Mouse (Mus musculus): ENCODE results near the gene Bcl11a.
A peak's percentile ranks its signal among the peaks of the same experiment; 100 is the strongest.

Gene Bcl11a

DNA sequence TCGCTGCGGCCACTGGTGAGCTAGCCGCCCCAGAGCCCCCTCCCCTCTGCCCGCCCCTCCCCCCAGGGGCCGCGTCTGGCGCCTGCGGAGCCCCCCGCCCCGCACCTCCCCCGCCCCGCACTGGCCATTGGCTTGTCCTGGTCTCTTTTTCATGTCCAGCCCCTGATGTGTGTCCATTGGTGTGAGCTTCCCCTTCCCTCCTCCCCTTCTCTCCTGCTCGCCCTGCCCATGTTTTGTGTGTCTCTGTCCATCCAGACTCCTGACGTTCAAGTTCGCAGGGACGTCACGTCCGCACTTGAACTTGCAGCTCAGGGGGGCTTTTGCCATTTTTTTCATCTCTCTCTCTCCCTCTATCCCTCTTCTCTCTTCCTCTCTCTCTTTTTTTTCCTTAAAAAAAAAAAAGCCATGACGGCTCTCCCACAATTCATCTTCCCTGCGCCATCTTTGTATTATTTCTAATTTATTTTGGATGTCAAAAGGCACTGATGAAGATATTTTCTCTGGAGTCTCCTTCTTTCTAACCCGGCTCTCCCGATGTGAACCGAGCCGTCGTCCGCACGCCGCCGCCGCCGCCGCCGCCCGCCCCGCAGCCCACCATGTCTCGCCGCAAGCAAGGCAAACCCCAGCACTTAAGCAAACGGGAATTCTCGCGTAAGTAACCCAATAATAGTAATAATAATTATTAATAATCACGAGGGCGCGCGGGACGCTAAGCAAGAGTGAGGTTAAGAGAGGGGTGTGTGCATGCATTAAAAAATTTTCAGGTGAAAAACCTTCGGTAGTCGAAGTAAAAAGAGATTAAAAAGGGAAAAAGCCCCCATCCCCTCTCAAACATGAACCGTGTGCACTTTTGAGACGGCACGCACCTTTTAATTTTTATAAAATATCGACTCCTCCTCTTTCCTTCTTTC, at the start of gene Bcl11a:
Gene Bcl11a (plus strand): TSS at position 262 of the 911 bp plus-strand sequence.
- peak; percentile 68 for DNase-seq (ENCODE audit: low read depth)

- DNase-seq (ENCODE audit: low read depth) = no peak
Observed at GRCm38 (mm10) chr11:24044025-24044424, 33.8 kb upstream of the Bcl11a start.

GRCm38 (mm10) chr11:24049226-24050031, 28.4 kb upstream of the Bcl11a start:
- peak; percentile 52 for DNase-seq (ENCODE audit: low read depth)

DNA sequence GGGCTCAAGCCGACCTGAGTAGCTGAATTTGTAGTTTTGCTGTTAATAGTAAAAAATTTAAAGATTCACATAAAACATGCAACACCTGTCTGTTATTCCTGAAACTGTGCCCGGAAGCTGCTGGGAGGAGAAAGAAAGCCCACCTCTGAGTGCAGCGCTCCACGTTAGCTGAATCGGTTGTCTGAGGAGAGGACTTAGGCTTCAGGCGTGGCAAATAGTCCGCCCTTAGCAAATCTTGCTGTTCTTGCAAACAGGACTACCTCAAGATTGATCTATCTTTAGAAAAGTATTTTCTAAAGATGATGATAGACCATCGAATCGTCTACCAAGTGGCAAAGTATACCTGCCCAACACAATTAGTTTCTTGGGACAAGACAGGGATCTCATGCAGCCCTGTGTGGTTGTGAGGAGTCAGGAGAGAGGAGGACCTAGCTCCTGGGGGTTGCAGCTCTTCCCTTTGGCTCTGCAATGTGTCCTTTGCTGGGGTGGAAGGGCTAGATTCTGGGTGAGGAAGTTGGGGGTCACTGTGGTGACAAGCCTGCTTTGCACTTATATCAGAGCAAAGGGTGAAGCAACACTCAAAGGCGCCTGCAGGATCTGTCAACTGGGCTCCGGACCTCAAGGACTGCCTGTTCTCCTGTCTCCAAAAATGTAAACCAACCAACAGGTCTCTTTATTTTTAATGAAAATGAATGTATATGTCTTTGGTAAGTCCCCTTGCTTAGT, 27.7 kb upstream of the Bcl11a start:
- DNase-seq (ENCODE audit: low read depth) = no peak

GRCm38 (mm10) chr11:24052882-24053281, 25.0 kb upstream of the Bcl11a start:
- no peak for DNase-seq (ENCODE audit: low read depth)

GRCm38 (mm10) chr11:24059137-24059536, 18.7 kb upstream of the Bcl11a start:
- no peak for DNase-seq (ENCODE audit: low read depth)

DNA sequence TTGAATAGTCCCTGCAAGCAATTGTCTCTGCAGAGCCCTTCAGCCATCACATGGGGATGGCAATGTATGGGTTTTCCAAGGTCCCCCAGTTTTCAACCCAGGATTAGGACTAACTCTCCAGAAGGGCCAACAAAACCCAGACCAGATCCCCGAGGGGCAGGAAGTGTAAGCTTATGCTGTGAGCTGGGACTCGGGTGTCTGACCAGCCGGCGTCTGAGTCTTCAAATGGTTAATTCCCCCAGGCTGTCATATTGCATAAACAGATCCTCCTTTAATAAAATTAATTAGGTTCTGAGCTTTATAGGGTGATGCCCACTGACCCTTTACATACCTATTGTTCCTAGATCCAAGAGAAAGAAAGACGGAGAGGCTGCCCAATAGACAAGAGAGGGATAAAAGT, 17.4 kb upstream of the Bcl11a start:
- no peak for DNase-seq (ENCODE audit: low read depth)

- no peak for DNase-seq (ENCODE audit: low read depth)
Observed at GRCm38 (mm10) chr11:24061819-24062218, 16.0 kb upstream of the Bcl11a start.

GRCm38 (mm10) chr11:24062495-24063096, 15.3 kb upstream of the Bcl11a start:
- DNase-seq (ENCODE audit: low read depth) = no peak

DNA sequence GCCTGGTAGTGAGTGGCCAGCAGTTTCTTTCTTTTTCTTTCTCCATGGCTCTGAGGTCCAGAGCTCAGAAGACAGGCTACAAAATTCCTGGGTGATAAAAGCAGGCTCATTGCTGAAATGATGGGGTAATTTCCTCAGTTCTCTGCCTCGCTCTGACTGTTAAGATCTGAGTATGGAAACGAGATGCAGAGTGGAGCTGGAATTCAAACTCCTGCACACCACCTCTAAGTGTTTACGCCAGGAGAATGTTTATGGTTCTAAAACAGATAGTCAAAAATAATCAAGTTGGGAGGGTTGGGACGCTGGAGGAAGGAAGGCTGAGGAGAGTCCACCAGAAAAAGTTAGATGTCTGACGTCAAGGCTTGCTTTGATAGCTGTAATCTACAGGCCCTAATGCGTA, 13.6 kb upstream of the Bcl11a start:
- DNase-seq (ENCODE audit: low read depth) = no peak

GRCm38 (mm10) chr11:24065313-24065712, 12.5 kb upstream of the Bcl11a start:
- no peak for DNase-seq (ENCODE audit: low read depth)

DNA sequence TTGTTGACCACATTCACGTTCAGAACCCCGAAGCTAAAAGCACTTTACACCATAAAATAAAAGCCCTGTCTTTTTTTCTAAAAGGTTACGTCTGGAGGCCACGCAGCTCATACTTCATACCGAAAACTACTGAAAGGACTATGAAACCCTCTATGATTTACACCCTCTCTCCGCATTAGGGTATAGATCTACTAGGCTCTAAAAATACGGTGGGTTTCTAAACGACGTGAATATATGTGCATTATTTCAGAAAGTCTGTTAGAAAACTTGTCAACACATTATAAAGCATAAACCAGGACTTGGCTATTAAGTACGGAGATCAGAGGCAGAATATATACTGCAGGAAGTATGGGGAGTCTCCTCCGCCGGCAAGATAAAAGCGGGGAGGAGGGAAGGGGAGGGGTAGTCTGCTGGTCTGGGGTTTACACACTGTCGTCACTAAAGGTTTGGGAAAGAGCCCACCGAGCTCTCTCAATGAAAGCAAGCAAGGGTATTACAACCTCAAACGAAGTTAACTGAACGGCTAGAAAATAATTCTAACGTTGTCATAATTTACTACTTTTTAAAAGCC, 3.8 kb upstream of the Bcl11a start:
- no peak for DNase-seq (ENCODE audit: low read depth)

DNA sequence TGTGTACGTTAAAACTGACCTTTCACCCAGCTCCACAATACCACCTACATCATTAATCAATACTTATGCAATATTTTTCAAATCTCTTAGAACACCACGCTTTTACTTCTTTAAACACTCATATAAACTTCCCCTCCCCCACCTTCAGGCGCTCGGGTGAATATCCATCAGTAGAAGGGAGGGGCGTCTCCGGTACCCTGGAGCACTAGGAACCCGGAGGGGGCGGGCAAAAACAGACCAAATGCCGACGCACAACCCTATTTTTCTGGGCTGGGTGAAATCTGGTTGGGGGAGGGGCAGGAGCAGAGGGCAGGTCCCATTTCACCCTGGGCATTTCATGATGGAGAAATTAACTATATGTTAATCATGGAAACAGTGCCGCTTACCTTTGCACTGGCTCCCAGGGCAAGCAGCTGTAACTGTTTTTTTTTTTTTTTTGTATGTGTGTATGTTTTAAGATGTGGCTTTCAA, 3.2 kb upstream of the Bcl11a start, which contains the start of gene A830031A19Rik:
Gene A830031A19Rik (minus strand): TSS at position 421 of the 471 bp plus-strand sequence.
- no peak for DNase-seq (ENCODE audit: low read depth)

GRCm38 (mm10) chr11:24075486-24076126, 2.2 kb upstream of the Bcl11a start:
- no peak for DNase-seq (ENCODE audit: low read depth)

- DNase-seq (ENCODE audit: low read depth) = peak; percentile 81
Observed at GRCm38 (mm10) chr11:24076127-24076650, 1.7 kb upstream of the Bcl11a start.

GRCm38 (mm10) chr11:24076821-24077730, 780 bp upstream of the Bcl11a start:
- no peak for DNase-seq (ENCODE audit: low read depth)

- DNase-seq (ENCODE audit: low read depth) = no peak
Observed at GRCm38 (mm10) chr11:24078706-24079316, 955 bp downstream of the Bcl11a start.

- no peak for DNase-seq (ENCODE audit: low read depth)
Observed at GRCm38 (mm10) chr11:24079392-24080391, 1.8 kb downstream of the Bcl11a start.

Measured in c-Kit-positive CD71-positive TER-119-negative erythroid progenitor cells, embryonic 14.5 days (primary cell).